Mouse (Mus musculus): ENCODE data around the gene Acvrl1. TPM values are rescaled to one million over a fixed set of nuclear protein-coding genes. Genes with fewer than 3 reads are reported as not detected.

Gene Acvrl1
- polyA plus RNA-seq, 1 experiment from 2014 or later = 3.2 TPM

GRCm38 (mm10) chr15:101167553-101167952, 39.2 kb downstream of the Acvrl1 start:
- no peaks in the 10 kb centered on the region for H3K9me3 ChIP-seq (ENCODE audit: control insufficient read depth, low read length)
- H3K4me1 ChIP-seq (ENCODE audit: control insufficient read depth, insufficient read depth, low read length) = peaks cover 5% of the 10 kb centered on the region; the same call in 1 of the 2 replicates
- no peak overlapping the region for H3K9ac ChIP-seq (replicated peaks; ENCODE audit: low read depth, low read length)
- no peak overlapping the region for H3K27ac ChIP-seq (ENCODE audit: low read depth, low read length)
- no peak overlapping the region for H3K4me2 ChIP-seq (ENCODE audit: low read depth, low read length)
- no peak for ATAC-seq (ENCODE audit: low read depth)
- no peak overlapping the region for H3K4me3 ChIP-seq (ENCODE audit: low read depth, low read length)
- H3K27me3 ChIP-seq (ENCODE audit: control insufficient read depth, insufficient read depth, low read length) = no peaks in the 10 kb centered on the region
- WGBS = 69% methylated on average over 11 of the region's 11 CpGs
- H3K36me3 ChIP-seq (ENCODE audit: control insufficient read depth, insufficient read depth, low read length) = no peaks in the 10 kb centered on the region

GRCm38 (mm10) chr15:101169910-101170309, 41.6 kb downstream of the Acvrl1 start:
- no peaks in the 10 kb centered on the region for H3K9me3 ChIP-seq (ENCODE audit: control insufficient read depth, low read length)
- H3K4me2 ChIP-seq (ENCODE audit: low read depth, low read length) = no peak overlapping the region
- ATAC-seq (ENCODE audit: low read depth) = no peak
- no peaks in the 10 kb centered on the region for H3K27me3 ChIP-seq (ENCODE audit: control insufficient read depth, insufficient read depth, low read length)
- no peaks in the 10 kb centered on the region for H3K36me3 ChIP-seq (ENCODE audit: control insufficient read depth, insufficient read depth, low read length)
- H3K27ac ChIP-seq (ENCODE audit: low read depth, low read length) = no peak overlapping the region
- H3K9ac ChIP-seq (replicated peaks; ENCODE audit: low read depth, low read length) = no peak overlapping the region
- no peak overlapping the region for H3K4me3 ChIP-seq (ENCODE audit: low read depth, low read length)
- WGBS = 88% methylated on average over 5 of the region's 5 CpGs
- H3K4me1 ChIP-seq (ENCODE audit: control insufficient read depth, insufficient read depth, low read length) = no peaks in the 10 kb centered on the region

- WGBS = 81% methylated on average over 10 of the region's 10 CpGs
- Histone ChIP-seq H3K9me3 (ENCODE audit: control insufficient read depth, low read length) (no peaks in the 10 kb centered on the region), H3K9ac (replicated peaks; ENCODE audit: low read depth, low read length) (no peak overlapping the region), H3K27ac (ENCODE audit: low read depth, low read length) (no peak overlapping the region), H3K36me3 (ENCODE audit: control insufficient read depth, insufficient read depth, low read length) (no peaks in the 10 kb centered on the region), H3K4me3 (ENCODE audit: low read depth, low read length) (no peak overlapping the region), H3K27me3 (ENCODE audit: control insufficient read depth, insufficient read depth, low read length) (no peaks in the 10 kb centered on the region), H3K4me1 (ENCODE audit: control insufficient read depth, insufficient read depth, low read length) (no peaks in the 10 kb centered on the region), H3K4me2 (ENCODE audit: low read depth, low read length) (no peak overlapping the region)
- ATAC-seq (ENCODE audit: low read depth) = no peak
These were observed 42.2 kb downstream of the Acvrl1 start for GRCm38 (mm10) chr15:101170413-101170980.

GRCm38 (mm10) chr15:101171272-101171671, 43.0 kb downstream of the Acvrl1 start:
- no peak overlapping the region for H3K9ac ChIP-seq (replicated peaks; ENCODE audit: low read depth, low read length)
- H3K4me3 ChIP-seq (ENCODE audit: low read depth, low read length) = no peak overlapping the region
- H3K4me2 ChIP-seq (ENCODE audit: low read depth, low read length) = no peak overlapping the region
- H3K36me3 ChIP-seq (ENCODE audit: control insufficient read depth, insufficient read depth, low read length) = no peaks in the 10 kb centered on the region
- H3K4me1 ChIP-seq (ENCODE audit: control insufficient read depth, insufficient read depth, low read length) = peaks cover 7% of the 10 kb centered on the region
- no peaks in the 10 kb centered on the region for H3K9me3 ChIP-seq (ENCODE audit: control insufficient read depth, low read length)
- 86% methylated on average over 4 of the region's 4 CpGs for WGBS
- no peak overlapping the region for H3K27ac ChIP-seq (ENCODE audit: low read depth, low read length)
- no peaks in the 10 kb centered on the region for H3K27me3 ChIP-seq (ENCODE audit: control insufficient read depth, insufficient read depth, low read length)
- no peak for ATAC-seq (ENCODE audit: low read depth)

GRCm38 (mm10) chr15:101172016-101172415, 43.7 kb downstream of the Acvrl1 start:
- Histone ChIP-seq H3K27me3 (ENCODE audit: control insufficient read depth, insufficient read depth, low read length) (no peaks in the 10 kb centered on the region), H3K27ac (ENCODE audit: low read depth, low read length) (no peak overlapping the region), H3K4me3 (ENCODE audit: low read depth, low read length) (no peak overlapping the region), H3K4me1 (ENCODE audit: control insufficient read depth, insufficient read depth, low read length) (peaks cover 14% of the 10 kb centered on the region), H3K4me2 (ENCODE audit: low read depth, low read length) (no peak overlapping the region), H3K36me3 (ENCODE audit: control insufficient read depth, insufficient read depth, low read length) (no peaks in the 10 kb centered on the region), H3K9me3 (ENCODE audit: control insufficient read depth, low read length) (no peaks in the 10 kb centered on the region), H3K9ac (replicated peaks; ENCODE audit: low read depth, low read length) (no peak overlapping the region)
- 88% methylated on average over 2 of the region's 2 CpGs for WGBS
- no peak for ATAC-seq (ENCODE audit: low read depth)

GRCm38 (mm10) chr15:101173421-101174211, 45.3 kb downstream of the Acvrl1 start, which contains the start of gene Acvr1b:
Gene Acvr1b (plus strand): TSS chr15:101174067.
- Histone ChIP-seq H3K9me3 (ENCODE audit: control insufficient read depth, low read length) (no peaks in the 10 kb centered on the region), H3K4me3 (ENCODE audit: low read depth, low read length) (peak within 1 kb of the TSS; percentile 55), H3K9ac (replicated peaks; ENCODE audit: low read depth, low read length) (peak within 1 kb of the TSS; percentile 96), H3K4me1 (ENCODE audit: control insufficient read depth, insufficient read depth, low read length) (peaks cover 23% of the 10 kb centered on the region), H3K36me3 (ENCODE audit: control insufficient read depth, insufficient read depth, low read length) (no peaks in the 10 kb centered on the region), H3K27me3 (ENCODE audit: control insufficient read depth, insufficient read depth, low read length) (no peaks in the 10 kb centered on the region), H3K4me2 (ENCODE audit: low read depth, low read length) (peak within 1 kb of the TSS; percentile 83), H3K27ac (ENCODE audit: low read depth, low read length) (peak within 1 kb of the TSS; percentile 82)
- 1% methylated on average over 29 of the region's 87 CpGs for WGBS
- peak; percentile 87 for ATAC-seq (ENCODE audit: low read depth)

- Histone ChIP-seq H3K4me3 (ENCODE audit: low read depth, low read length) (peak overlapping the region; percentile 55), H3K4me2 (ENCODE audit: low read depth, low read length) (peak overlapping the region; percentile 83), H3K27ac (ENCODE audit: low read depth, low read length) (peak overlapping the region; percentile 82), H3K9ac (replicated peaks; ENCODE audit: low read depth, low read length) (peak overlapping the region; percentile 96), H3K36me3 (ENCODE audit: control insufficient read depth, insufficient read depth, low read length) (no peaks in the 10 kb centered on the region), H3K4me1 (ENCODE audit: control insufficient read depth, insufficient read depth, low read length) (peaks cover 26% of the 10 kb centered on the region), H3K27me3 (ENCODE audit: control insufficient read depth, insufficient read depth, low read length) (no peaks in the 10 kb centered on the region), H3K9me3 (ENCODE audit: control insufficient read depth, low read length) (no peaks in the 10 kb centered on the region)
- WGBS = 1% methylated on average over 17 of the region's 46 CpGs
- ATAC-seq (ENCODE audit: low read depth) = peak; percentile 63
These were observed 46.2 kb downstream of the Acvrl1 start for GRCm38 (mm10) chr15:101174294-101175130.

GRCm38 (mm10) chr15:101175131-101175460, 46.8 kb downstream of the Acvrl1 start:
- WGBS = 4% methylated on average over 5 of the region's 5 CpGs
- Histone ChIP-seq H3K27me3 (ENCODE audit: control insufficient read depth, insufficient read depth, low read length) (no peaks in the 10 kb centered on the region), H3K4me2 (ENCODE audit: low read depth, low read length) (peak overlapping the region; percentile 83), H3K27ac (ENCODE audit: low read depth, low read length) (peak overlapping the region; percentile 82), H3K9me3 (ENCODE audit: control insufficient read depth, low read length) (no peaks in the 10 kb centered on the region), H3K4me3 (ENCODE audit: low read depth, low read length) (peak overlapping the region; percentile 55), H3K36me3 (ENCODE audit: control insufficient read depth, insufficient read depth, low read length) (no peaks in the 10 kb centered on the region), H3K4me1 (ENCODE audit: control insufficient read depth, insufficient read depth, low read length) (peaks cover 28% of the 10 kb centered on the region), H3K9ac (replicated peaks; ENCODE audit: low read depth, low read length) (peak overlapping the region; percentile 96)
- ATAC-seq (ENCODE audit: low read depth) = 0 out of 2 replicates have a peak, but pooled peaks have one; percentile 25

All from neural tube, embryonic 14.5 days (tissue).